Mouse (Mus musculus) urinary bladder, postnatal 36 days (tissue): ENCODE measurements around the gene Taf1b.

Source experiments
- DNase-seq, 2 experiments: peaks; one replicate each; pipeline ENCODE4 v3.0.0; 2022; ENCODE audit warnings: low spot score in 2 of 2, mixed read lengths in 1 of 2

Taf1b gene

GRCm38 (mm10) chr12:24552531-24552930 is 54.4 kb downstream of the Taf1b start:
- DNase-seq: no peak

GRCm38 (mm10) chr12:24555976-24556375 is 57.8 kb downstream of the Taf1b start:
- DNase-seq: no peak

- DNase-seq: no peak
Observed at GRCm38 (mm10) chr12:24563395-24563960, 65.3 kb downstream of the Taf1b start.

- DNase-seq: no peak
Observed at GRCm38 (mm10) chr12:24565311-24565710, 67.2 kb downstream of the Taf1b start.

GRCm38 (mm10) chr12:24567606-24568005 is 69.4 kb downstream of the Taf1b start:
- DNase-seq: no peak

GRCm38 (mm10) chr12:24571523-24572392 is 73.6 kb downstream of the Taf1b start, which contains the start of gene Grhl1:
Gene Grhl1 (plus strand): TSS chr12:24572283.
- peak; percentile 94 to 95 for DNase-seq

GRCm38 (mm10) chr12:24572421-24573274 is 74.5 kb downstream of the Taf1b start:
- no peak for DNase-seq

GRCm38 (mm10) chr12:24573275-24573580 is 75.1 kb downstream of the Taf1b start:
- no peak for DNase-seq

- peak; percentile 34 to 37 for DNase-seq
Observed at GRCm38 (mm10) chr12:24574870-24575269, 76.7 kb downstream of the Taf1b start.

GRCm38 (mm10) chr12:24580452-24580851 is 82.3 kb downstream of the Taf1b start:
- no peak for DNase-seq

GRCm38 (mm10) chr12:24580996-24581683 is 83.0 kb downstream of the Taf1b start:
- DNase-seq: no peak

- no peak for DNase-seq
Observed at GRCm38 (mm10) chr12:24583653-24584052, 85.5 kb downstream of the Taf1b start.

- no peak for DNase-seq
Observed at GRCm38 (mm10) chr12:24584835-24585234, 86.7 kb downstream of the Taf1b start.

- no peak for DNase-seq
Observed at GRCm38 (mm10) chr12:24586193-24586592, 88.0 kb downstream of the Taf1b start.

GRCm38 (mm10) chr12:24590371-24590770 is 92.2 kb downstream of the Taf1b start:
- no peak for DNase-seq

GRCm38 (mm10) chr12:24592055-24592454 is 93.9 kb downstream of the Taf1b start:
- peak in 1 of 2 experiments; percentile 36 for DNase-seq

- peak; percentile 77 to 89 for DNase-seq
Observed at GRCm38 (mm10) chr12:24592956-24593672, 95.0 kb downstream of the Taf1b start.

GRCm38 (mm10) chr12:24597376-24597775 is 99.2 kb downstream of the Taf1b start:
- no peak for DNase-seq

GRCm38 (mm10) chr12:24599366-24599895 is 101.3 kb downstream of the Taf1b start:
- DNase-seq: no peak

GRCm38 (mm10) chr12:24600074-24600473 is 101.9 kb downstream of the Taf1b start:
- peak; percentile 19 for DNase-seq

- DNase-seq: peak; percentile 75 to 80
Observed at GRCm38 (mm10) chr12:24600806-24601205, 102.6 kb downstream of the Taf1b start.
